Mouse (Mus musculus): ENCODE measurements around the gene Capn3.

GRCm38 (mm10) chr2:120514181-120514580 lies 58.4 kb downstream of the Capn3 start:
- TF ChIP-seq CTCF (IDR thresholded peaks at IDR 0.05; ENCODE audit: control insufficient read depth, insufficient read depth, insufficient read length) (no peak), MYOG (IDR thresholded peaks at IDR 0.05; ENCODE audit: control insufficient read depth, extremely low read depth, insufficient read length) (no peak), MYOD1 (IDR thresholded peaks at IDR 0.05; ENCODE audit: control insufficient read depth, insufficient read length, low read depth) (no peak)

All from C2C12 (cell line).